Mouse (Mus musculus): ENCODE data around the gene Ap1g1. TPM values are rescaled to one million over a fixed set of nuclear protein-coding genes. Genes with fewer than 3 reads are reported as not detected.

The Ap1g1 gene
- 54.3 TPM for polyA plus RNA-seq (2017; shearing (Covaris generic))

DNA sequence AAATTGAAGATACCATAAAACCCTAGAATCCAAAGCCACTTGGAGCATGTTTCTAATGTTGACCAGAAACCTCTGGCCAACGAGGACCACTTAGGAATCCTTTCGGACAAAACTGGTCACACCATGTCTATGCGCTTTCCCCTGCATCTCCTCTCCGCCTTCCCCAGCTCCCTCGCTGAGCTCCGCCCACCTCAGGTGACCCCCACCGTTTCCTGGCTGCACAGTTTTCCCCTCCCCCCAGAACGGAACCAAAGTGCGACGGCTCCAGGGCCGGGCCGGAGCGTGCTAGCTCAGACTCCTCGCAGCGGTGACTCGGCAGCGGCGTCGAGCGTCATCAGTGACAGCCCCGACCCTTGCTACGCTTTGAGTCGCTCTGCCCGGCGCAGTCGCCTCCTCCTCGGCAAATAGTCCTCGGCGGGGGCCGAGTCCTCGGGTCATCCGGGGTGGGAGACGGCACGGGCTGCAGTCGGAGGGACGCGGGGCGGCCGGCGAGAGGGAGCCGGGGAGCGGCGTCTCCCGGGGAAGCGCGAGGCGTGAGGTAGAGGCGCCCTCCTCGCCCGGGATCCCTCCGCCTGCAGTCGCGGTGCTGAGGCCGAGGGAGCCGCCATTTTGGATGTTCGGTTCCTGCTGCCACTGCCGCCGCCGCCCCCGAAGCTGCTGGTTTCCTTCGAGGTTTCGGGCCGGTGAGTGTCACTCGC, at the start of gene Ap1g1:
Gene Ap1g1 (plus strand): TSS at position 275 of the 698 bp plus-strand sequence.

GRCm38 (mm10) chr8:109737237-109738048, 40.9 kb upstream of the Ap1g1 start, which contains the start of gene Atxn1l:
Gene Atxn1l (minus strand): TSS chr8:109737739.

DNA sequence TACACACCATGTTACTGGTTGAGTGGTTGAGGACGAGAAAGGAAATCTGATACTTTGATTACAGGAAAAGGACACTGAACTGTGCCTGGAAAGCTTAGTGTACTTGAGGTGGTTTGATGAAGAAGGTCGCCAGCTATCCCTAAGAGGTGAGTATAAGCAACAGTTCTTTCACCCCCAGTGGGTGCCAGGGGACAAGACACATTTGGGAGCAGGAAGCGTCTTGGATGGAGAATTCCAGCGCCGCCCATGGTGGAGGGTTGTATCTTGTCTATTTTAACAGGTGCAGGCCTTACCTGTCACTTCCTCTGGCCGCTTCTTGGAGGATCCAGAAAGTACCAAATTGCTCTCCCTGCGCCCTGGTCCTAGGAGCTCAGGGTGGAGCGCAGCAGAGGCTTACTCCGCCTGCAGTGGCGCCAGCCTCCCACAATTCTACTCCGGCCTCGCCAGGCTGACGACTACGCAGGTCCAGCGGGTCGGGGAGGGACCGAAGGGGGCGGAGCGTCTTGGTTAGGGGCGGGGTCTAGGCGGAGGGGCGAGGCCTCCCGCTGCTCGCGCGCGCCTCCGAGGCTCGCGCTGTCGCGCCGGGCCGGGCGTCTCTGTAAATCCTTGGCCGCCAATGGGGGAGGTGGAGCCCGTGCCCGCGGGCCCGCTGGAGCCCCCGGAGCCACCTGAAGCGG, 89.8 kb downstream of the Ap1g1 start, which contains the start of gene Phlpp2:
Gene Phlpp2 (plus strand): TSS at position 540 of the 677 bp plus-strand sequence.

Other genes with a start within 250 kb of the Ap1g1 start
- gene Dhx38, start 212.7 kb upstream of the Ap1g1 start, polyA plus RNA-seq (2017; shearing (Covaris generic)): 32.4 TPM
- 4.5 TPM for gene Txnl4b, start 212.7 kb upstream of the Ap1g1 start, polyA plus RNA-seq (2017; shearing (Covaris generic))
- not detected for gene Hp, start 199.4 kb upstream of the Ap1g1 start, polyA plus RNA-seq (2017; shearing (Covaris generic))
- 21.7 TPM for gene Dhodh, start 169.9 kb upstream of the Ap1g1 start, polyA plus RNA-seq (2017; shearing (Covaris generic))
- gene Pkd1l3, start 164.0 kb upstream of the Ap1g1 start, polyA plus RNA-seq (2017; shearing (Covaris generic)): 0.79 TPM
- 144 TPM for gene Ist1, start 85.3 kb upstream of the Ap1g1 start, polyA plus RNA-seq (2017; shearing (Covaris generic))
- gene Zfp821, start 73.0 kb upstream of the Ap1g1 start, polyA plus RNA-seq (2017; shearing (Covaris generic)): 9.7 TPM
- 5.4 TPM for gene Atxn1l, start 40.8 kb upstream of the Ap1g1 start, polyA plus RNA-seq (2017; shearing (Covaris generic))
- 0.86 TPM for gene Phlpp2, start 90.0 kb downstream of the Ap1g1 start, polyA plus RNA-seq (2017; shearing (Covaris generic))
- gene Marveld3, start 183.6 kb downstream of the Ap1g1 start, polyA plus RNA-seq (2017; shearing (Covaris generic)): not detected
- gene Tat, start 211.9 kb downstream of the Ap1g1 start, polyA plus RNA-seq (2017; shearing (Covaris generic)): not detected

All from effector memory CD4-positive, alpha-beta T cell, adult 5 months (primary cell).